8 mouse cellular contexts compared by ENCODE assay signal in genomic region chr10:42613639-42614381, GRCm38 (mm10). TPM values are rescaled to one million over a fixed set of nuclear protein-coding genes. Genes with fewer than 3 reads are reported as not detected.
DNase-seq lines count a peak whose midpoint lies in the region; ATAC-seq lines count a peak whose summit lies in the region.

No protein-coding gene starts in this region.

- peak overlapping the region; percentile 79; the same call in 1 of the 2 replicates for H3K27ac ChIP-seq in forebrain, embryonic 12.5 days
- no peak overlapping the region for H3K27ac ChIP-seq in limb, embryonic 13.5 days

- under 1% methylated on average over 28 of the region's 40 CpGs for WGBS in forebrain, embryonic 12.5 days
- WGBS in limb, embryonic 13.5 days = under 1% methylated on average over 40 of the region's 40 CpGs

- DNase-seq in adrenal gland, adult (ENCODE audit: inconsistent age in 2 of 2, low spot score in 1 of 2) = peak; percentile 25 to 58
- no peak for DNase-seq in adrenal gland, adult 8-10 months
- peak; percentile 55 for DNase-seq in 3134 (ENCODE audit: extremely low read depth, insufficient read length, low spot score)
- peak; percentile 92 for DNase-seq in retina, postnatal 1 day
- no peak for DNase-seq in right cerebral cortex, adult 18-20 months
- DNase-seq in urinary bladder, postnatal 25 days (ENCODE audit: low spot score) = no peak

- H3K9me3 ChIP-seq in forebrain, embryonic 12.5 days = no peaks in the 10 kb centered on the region
- no peaks in the 10 kb centered on the region for H3K9me3 ChIP-seq in limb, embryonic 13.5 days

- peak overlapping the region; percentile 65 for H3K4me2 ChIP-seq in forebrain, embryonic 12.5 days
- peak overlapping the region; percentile 74 for H3K4me2 ChIP-seq in limb, embryonic 13.5 days (replicated peaks)

- ATAC-seq in forebrain, embryonic 12.5 days (ENCODE audit: low FRiP score) = peak; percentile 90
- ATAC-seq in limb, embryonic 13.5 days (ENCODE audit: low FRiP score, low read depth) = 0 out of 2 replicates have a peak, but pooled peaks have one; percentile 32

- H3K27me3 ChIP-seq in forebrain, embryonic 12.5 days = peaks cover 26% of the 10 kb centered on the region
- peaks cover 95% of the 10 kb centered on the region for H3K27me3 ChIP-seq in limb, embryonic 13.5 days

- H3K4me1 ChIP-seq in forebrain, embryonic 12.5 days = peaks cover 35% of the 10 kb centered on the region
- H3K4me1 ChIP-seq in limb, embryonic 13.5 days = peaks cover 11% of the 10 kb centered on the region

- H3K9ac ChIP-seq in forebrain, embryonic 12.5 days = peak overlapping the region; percentile 51
- peak overlapping the region; percentile 27; the same call in 1 of the 2 replicates for H3K9ac ChIP-seq in limb, embryonic 13.5 days

- H3K36me3 ChIP-seq in forebrain, embryonic 12.5 days (replicated peaks) = no peaks in the 10 kb centered on the region
- H3K36me3 ChIP-seq in limb, embryonic 13.5 days = no peaks in the 10 kb centered on the region

- peak overlapping the region; percentile 40 for H3K4me3 ChIP-seq in forebrain, embryonic 12.5 days (replicated peaks)
- peak overlapping the region; percentile 43 for H3K4me3 ChIP-seq in limb, embryonic 13.5 days

RNA-seq across cellular contexts. Expression of gene Ostm1, which starts 30.2 kb away (rescaled TPM):
- total RNA-seq in adrenal gland, adult 8-10 months (2022) = 10 to 100 TPM; 31.6 to 39.0 (median 36.8) TPM
- 63.1 and 65.4 TPM in 2 replicates for polyA plus RNA-seq in forebrain, embryonic 12.5 days (2016; fragmentation: Nextera tagmentation; extraction: Ambion mirVana)
- polyA plus RNA-seq in limb, embryonic 13.5 days (2015; fragmentation: Nextera tagmentation; extraction: Ambion mirVana) = 7.3 and 7.6 TPM in 2 replicates

RNA-seq across cellular contexts. Expression of gene Nr2e1, which starts 30.4 kb away (rescaled TPM):
- total RNA-seq in adrenal gland, adult 8-10 months (2022) = not detected
- 104 TPM in 2 replicates for polyA plus RNA-seq in forebrain, embryonic 12.5 days (2016; fragmentation: Nextera tagmentation; extraction: Ambion mirVana)
- polyA plus RNA-seq in limb, embryonic 13.5 days (2015; fragmentation: Nextera tagmentation; extraction: Ambion mirVana) = 0.18 TPM in 1 of 2 replicates, not detected in the other

Comparison
In these comparisons a context has a peak if more than half of its experiments do, and no peak if none do; other contexts are left out.
1. DNase-seq: peak in adrenal gland, adult (2 of 2), 3134 (single experiment) and retina, postnatal 1 day (single experiment); none in adrenal gland, adult 8-10 months (single experiment), right cerebral cortex, adult 18-20 months (single experiment) and urinary bladder, postnatal 25 days (single experiment).
2. RNA of gene Nr2e1, which starts 30.4 kb away (polyA plus RNA-seq): 104 TPM in forebrain, embryonic 12.5 days; 0.18 TPM in limb, embryonic 13.5 days; every median in the first group is over 10 times any median in the second.